Mouse (Mus musculus) cerebellum, postnatal 10 days (tissue): ENCODE data around the gene Pstk.
"Not testable (repeated sequence)": the region's sequence is repeated elsewhere in the genome, so short reads cannot be mapped to it uniquely, and the experiment has no call there.

ENCODE experiments used
- DNase-seq, 2 experiments: peaks; one replicate each; pipeline ENCODE4 v3.0.0; 2021; ENCODE audit warnings: mixed read lengths in 2 of 2

The Pstk gene

DNA sequence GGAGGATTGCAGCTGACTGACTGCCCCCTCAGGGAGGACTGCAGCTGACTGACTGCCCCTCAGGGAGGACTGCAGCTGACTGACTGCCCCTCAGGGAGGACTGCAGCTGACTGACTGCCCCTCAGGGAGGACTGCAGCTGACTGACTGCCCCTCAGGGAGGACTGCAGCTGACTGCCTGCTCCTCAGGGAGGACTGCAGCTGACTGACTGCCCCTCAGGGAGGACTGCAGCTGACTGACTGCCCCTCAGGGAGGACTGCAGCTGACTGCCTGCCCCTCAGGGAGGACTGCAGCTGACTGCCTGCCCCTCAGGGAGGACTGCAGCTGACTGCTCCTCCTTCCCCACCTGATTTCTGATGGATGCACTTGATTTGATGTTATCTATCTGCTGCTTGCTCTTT lies 45.8 kb downstream of the Pstk start:
- not testable (repeated sequence) for DNase-seq

DNA sequence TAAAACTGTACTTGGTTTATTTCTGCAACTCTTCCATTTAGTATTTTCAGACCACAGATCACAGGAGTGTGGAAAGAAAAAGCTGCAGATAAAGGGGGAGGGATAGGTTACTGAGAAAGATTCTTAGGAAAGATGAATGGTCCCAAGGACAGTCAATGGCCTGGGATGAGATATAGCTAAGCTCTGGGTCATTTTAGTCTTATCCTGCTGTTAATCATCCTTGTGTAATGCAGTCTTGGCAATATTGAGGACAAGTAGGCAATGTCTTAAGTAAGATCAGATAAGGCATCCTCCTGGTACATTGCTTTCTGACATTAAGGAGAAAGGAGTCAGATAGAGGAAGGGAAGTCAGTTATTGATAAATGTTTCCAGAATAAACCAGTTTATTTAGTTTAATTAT lies 46.7 kb downstream of the Pstk start:
- DNase-seq = no peak

- DNase-seq = no peak
Measured at GRCm38 (mm10) chr7:131424912-131425311, 54.0 kb downstream of the Pstk start.

- no peak for DNase-seq
Measured at GRCm38 (mm10) chr7:131427331-131427730, 56.4 kb downstream of the Pstk start.

DNA sequence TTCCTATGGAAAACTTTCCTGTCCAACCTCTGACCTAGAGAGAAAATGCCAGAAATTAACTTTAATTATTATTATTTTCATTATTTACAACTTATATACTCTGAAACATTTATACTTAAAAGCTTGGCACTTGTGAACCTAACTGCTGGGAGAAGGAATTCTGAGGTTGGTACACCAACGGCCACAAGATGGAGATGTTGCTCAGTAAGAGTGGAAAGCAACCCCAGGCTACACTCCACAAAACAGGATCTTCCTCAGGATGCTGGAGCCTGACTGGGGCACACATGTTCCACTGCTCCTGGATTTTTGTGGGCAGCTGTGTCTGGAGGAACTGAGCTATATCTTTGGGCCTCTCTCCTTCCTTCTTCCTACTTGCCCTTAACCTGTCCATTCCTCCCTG lies 61.3 kb downstream of the Pstk start:
- peak; percentile 61 to 69 for DNase-seq

- no peak for DNase-seq
Measured at GRCm38 (mm10) chr7:131434276-131434675, 63.3 kb downstream of the Pstk start.

DNA sequence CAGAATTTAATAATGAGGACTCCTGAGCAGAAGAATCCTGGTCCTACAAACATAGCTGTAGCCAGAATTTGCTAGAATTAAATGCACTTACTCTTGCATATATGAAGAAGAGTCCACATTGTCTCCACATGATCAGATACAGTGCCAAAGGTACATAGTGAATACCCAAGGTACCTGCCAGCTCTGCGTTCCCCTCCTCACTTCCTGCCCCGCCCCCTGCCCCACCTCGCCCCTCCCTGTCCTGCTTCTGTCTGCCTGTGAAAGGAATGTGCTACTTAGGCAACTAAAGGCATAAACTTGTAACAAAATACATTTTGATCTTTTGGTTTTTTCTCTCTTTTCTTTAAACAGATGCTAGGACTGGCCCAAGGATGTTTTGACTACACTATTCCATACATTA lies 66.1 kb downstream of the Pstk start:
- DNase-seq = no peak
